Mouse (Mus musculus) inflammation-experienced regulatory T-cells, adult 6 months (primary cell): ENCODE results near the gene Fahd1. TPM values are rescaled to one million over a fixed set of nuclear protein-coding genes. Genes with fewer than 3 reads are reported as not detected.

Experiments
- ATAC-seq: one replicate; pipeline ENCODE4 v1.8.0; 2017
- polyA plus RNA-seq, 3 experiments: library from polyadenylated mRNA; unstranded; fragments of 100-300 nt; shearing (Covaris generic); gene quantifications; one replicate each; pipeline ENCODE4 v1.2.1; 2017

Fahd1 gene
- polyA plus RNA-seq, 3 experiments from 2014 or later, result 1.4 to 2.3 (median 2.0) TPM

- ATAC-seq, result no peak
These were observed 35.4 kb upstream of the Fahd1 start for GRCm38 (mm10) chr17:24885356-24886133.

DNA sequence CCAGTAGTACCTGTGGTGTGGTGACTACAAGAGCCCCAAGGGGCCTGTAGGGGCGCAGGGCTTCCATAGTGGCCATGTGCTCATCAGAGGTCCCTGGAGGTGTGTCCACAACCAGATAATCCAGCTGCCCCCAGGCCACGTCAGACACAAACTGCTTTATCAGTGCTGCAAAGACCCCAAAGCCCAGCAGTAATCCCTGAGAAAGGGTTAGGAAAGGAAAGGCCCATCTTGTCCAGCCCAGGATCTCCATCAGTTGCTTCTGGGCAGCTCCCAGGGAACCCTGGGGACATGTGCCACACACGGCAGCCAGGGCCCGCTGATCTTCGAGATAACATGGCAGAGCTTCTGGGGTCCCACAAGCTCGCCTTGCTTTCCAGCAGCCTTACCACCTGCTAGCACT is 34.2 kb upstream of the Fahd1 start:
- no peak for ATAC-seq

DNA sequence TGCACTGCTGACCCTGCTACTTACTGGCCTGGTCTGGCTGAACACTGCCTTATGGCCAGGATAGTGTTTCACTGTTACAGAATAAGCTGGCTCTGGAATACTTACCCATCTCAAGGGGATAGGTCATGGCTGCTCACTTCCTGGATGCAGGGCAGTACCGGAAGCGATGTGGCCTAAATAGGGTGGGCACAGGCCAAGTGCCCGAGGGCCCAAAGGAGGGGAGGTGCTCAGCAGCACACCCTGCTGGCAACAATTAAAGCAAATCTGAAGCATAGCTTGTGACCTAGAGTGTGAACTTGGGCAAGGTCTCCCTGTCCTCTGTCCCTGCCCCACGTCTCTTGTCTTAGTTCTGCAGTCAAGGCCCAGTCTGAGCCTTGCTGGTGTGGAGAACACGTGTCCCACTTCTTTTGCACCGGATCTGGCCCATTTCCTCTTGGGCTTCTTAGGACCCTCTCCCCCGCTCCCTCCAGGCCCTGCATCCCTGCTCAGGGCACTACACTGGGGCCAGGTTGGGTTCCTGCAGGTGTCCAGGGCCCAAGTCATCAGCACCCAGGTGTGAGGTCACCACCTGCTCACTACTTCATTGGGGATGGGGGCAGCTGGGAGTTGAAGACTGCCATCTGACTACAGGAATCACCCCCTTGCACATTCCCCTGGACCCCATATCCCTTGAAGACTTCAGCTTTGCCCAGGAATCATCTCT is 31.7 kb upstream of the Fahd1 start:
- ATAC-seq, result no peak

- ATAC-seq, result no peak
These were observed 28.4 kb upstream of the Fahd1 start for GRCm38 (mm10) chr17:24878531-24878930.

DNA sequence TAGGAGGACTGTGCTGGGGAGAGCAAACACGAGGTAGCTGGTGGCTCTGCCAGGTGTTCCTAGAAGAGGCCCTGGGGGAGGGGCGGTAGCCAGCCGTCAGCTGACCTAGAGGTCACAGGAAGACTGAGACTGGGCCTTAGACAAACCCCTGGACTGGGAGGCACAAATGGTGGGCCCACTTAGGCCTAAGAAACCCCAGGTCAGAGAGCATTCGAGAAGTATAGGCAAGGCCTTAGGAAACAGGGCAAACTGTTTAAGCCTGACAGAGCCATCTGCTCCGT is 27.9 kb upstream of the Fahd1 start:
- ATAC-seq, result no peak

DNA sequence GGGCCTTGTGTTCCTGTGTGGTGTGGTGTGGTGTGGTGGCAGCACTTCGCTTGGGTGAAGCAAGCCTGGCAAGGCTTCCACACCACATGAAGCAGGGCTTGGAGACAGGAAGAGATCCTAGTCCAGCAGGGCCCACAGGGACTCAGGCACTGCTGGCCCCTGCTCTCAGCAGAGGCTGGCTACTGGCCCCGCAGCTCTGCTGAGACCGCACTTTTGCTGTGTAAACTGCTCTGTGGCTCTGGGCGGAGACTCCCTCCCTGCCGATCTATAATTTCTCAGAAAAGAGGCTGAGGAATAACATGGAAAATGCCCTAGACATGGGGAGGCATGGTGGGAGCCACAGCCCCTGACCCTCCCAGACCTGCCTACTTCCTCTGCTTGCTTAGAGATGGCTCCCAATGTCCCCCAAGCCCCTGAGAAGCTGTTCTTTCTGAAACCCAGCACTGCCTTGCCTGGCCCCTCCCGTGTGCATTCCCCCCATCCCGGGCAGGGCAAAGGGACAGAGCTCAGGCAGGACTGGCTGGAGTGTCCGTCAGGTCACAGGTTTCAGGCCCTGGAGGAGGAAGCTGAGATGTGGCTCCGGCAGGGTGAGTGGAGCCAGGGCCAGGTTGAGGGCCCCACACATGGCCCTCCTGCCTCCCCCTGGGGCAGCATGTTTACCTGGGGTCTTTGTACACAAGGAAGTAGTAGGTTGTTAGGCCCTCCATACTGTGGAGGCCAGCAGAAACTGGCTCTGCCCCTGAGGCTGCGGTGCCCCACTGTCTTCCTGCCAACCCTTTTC is 27.4 kb upstream of the Fahd1 start:
- ATAC-seq, result no peak

GRCm38 (mm10) chr17:24874989-24875388 is 24.8 kb upstream of the Fahd1 start:
- no peak for ATAC-seq

DNA sequence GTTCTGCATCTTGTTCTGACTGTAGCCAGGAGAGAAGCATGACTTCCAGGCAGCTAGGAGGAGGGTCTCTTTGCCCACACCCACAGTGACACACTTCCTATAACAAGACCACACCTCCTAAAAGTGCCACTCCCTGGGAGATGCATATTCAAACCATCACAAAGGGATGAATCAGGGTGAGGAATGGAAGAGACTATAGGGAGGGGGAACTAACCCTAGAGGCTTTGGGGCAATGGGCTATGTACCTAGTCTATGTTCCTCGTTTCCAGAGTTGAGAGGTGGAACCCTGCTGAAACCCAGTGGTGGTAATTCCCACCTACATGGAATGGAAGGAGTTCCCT is 24.2 kb upstream of the Fahd1 start:
- no peak for ATAC-seq

DNA sequence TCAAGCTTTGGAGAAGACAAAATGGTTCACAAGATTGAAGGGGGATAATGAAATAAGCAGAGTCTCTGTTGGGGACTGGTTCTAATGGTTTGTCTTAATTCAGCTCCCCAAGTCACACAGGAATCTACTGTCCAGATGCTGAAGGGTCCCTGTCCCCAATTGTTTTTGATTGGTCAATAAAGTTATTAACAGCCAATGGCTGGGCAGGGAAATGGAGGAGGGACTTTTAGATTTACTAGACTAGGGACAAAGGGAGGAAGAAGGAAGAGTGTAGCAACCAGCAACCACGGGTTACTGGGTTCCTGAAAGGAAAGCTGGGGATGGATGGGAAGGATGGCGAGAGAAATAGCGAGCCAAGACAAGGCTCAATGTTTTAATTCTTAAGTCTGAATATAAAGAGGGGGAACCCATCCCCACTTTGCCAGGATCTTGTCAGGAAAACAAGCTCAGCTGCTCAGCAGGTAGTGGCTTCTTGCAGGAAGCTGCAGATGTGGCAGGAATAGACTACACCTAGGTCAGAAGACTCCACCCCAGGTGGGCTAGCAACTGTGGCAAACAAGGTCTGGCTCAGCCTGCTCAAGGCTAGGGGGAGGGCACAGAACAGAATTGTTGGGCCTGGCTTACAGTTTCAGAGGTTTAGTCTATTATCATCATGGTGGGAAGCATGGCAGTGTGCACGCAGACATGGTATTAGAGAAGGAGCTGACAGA is 23.7 kb upstream of the Fahd1 start:
- no peak for ATAC-seq

DNA sequence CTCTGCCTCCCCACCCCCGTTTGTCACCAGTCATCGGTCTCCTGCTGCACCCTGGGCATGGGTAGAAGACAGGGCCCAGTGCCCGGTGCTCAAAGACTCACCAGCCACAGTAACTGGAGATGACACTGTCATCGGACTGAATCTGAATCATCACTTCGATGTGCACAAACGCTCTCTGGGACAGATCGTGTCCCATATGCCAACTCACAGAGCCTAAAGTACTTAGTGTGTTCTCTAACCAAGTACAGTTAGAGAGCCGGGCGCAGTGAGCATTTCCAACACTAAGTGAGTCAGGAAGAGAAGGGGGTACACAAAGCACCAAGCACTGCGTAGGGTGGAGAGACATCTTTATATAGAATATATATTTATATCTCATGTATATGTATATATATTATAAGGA is 17.8 kb upstream of the Fahd1 start:
- no peak for ATAC-seq

DNA sequence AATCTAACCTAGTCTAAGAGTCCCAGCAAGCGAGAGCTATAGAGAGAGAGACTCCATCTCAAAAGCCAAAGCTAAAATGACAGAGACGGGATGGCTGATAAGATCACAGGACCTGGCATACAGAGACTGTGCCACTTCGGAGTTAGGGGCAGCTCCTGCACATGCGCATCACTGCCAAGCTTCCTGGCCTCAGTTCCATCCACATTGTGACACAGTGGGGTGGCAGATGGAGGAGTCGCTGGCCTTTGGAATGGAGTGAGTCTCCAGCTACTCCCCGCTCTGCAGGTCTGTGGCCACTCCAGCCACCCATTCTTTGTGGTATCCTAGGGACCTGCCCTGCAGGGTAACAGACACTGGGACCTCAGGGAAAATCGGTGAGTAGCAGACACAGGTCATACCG is 15.6 kb upstream of the Fahd1 start, which contains the start of gene Igfals:
Igfals (plus strand) TSS at position 222 of the 400 bp plus-strand sequence.
- ATAC-seq, result no peak

- no peak for ATAC-seq
These were observed 11.6 kb upstream of the Fahd1 start for GRCm38 (mm10) chr17:24861785-24862184.

GRCm38 (mm10) chr17:24860076-24860475 is 9.9 kb upstream of the Fahd1 start:
- no peak for ATAC-seq

GRCm38 (mm10) chr17:24858967-24859366 is 8.8 kb upstream of the Fahd1 start:
- ATAC-seq, result no peak

GRCm38 (mm10) chr17:24857831-24858470 is 7.8 kb upstream of the Fahd1 start:
- no peak for ATAC-seq

- ATAC-seq, result no peak
These were observed 6.4 kb upstream of the Fahd1 start for GRCm38 (mm10) chr17:24856589-24856988.

DNA sequence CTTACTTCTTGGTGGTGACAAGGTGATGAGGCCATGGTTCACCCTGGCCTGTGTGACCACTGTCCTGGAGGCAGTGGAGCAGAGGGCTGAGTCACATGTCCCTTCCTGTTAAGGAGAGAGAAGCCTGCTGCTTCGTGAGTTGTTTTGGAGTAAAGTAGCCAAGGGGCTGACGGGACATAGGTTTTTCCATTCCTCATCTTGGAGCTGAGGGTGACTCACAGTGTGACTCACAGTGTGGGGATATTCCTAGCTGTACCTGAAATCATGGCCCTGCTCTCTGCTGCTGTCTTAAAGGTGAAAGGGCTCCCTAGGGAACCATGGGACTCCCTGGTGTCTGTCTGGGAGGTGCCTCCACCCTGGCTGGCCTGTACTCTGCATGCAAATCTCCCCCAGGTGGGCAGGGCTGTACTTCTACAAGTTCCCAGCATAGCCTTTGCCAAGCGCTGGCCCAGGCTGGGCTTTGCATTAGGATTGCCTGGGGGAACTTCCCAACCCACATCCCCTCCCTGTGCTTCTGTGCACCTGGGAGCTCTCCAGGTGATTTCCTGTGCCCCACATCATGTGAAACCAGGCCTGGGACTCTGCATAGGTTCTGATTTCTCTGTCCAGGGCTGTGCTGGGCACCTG is 5.8 kb upstream of the Fahd1 start:
- no peak for ATAC-seq

- no peak for ATAC-seq
These were observed 1.4 kb upstream of the Fahd1 start for GRCm38 (mm10) chr17:24851381-24852125.

DNA sequence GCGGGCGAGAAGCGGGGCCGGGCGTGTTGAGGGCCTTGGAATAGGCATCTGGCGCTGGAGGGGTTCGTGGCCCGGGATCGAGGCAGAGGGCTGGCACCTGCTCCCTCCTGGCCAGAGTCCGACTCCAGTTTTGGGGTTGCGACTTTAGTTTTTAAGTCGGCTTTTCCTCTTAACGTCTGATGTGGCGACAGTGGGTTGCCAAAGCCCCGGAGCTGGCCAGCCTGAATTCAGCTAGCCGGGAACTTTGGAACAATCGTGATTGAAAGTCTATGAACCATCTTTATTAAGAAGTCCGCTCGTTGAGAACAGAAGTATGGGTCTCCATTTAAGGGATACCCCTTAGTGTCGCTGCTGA is 586 bp upstream of the Fahd1 start:
- no peak for ATAC-seq

DNA sequence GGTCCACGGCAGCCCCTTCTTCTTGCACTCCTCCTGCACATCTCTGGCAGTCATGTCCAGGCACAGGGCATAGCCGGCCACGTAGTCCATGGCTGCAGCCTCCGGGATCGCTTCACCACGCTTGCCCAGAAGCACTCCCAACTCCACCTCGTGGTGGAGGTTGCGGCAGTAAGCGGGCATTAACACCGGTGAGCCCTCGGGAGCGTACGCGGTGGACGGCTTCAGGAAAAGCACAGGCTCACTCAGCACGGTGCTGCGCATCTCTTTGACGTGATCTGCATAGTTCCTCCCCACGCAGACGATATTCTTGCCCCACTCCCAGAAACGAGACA is 465 bp downstream of the Fahd1 start:
- ATAC-seq, result no peak

DNA sequence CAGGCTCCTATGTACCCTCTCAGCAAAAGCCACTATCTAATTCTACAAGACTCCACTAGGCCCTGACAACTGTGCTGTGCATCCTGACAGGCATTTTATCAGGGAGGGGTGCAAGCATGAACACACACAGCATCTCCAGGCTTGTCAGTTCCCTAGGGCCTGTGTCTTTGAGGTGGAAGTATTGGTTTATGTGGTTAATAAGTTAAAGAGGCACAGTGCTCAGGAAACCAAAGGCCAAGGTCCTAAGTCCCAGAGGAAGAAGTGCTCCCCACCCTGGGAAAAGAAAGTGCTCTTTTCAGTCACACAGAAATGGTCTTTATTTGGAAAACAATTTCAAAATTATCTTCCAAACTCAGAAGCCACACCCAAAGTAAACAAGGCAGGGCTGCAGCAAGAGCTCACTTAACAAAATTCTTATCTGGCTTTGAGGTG is 1.5 kb downstream of the Fahd1 start:
- no peak for ATAC-seq

GRCm38 (mm10) chr17:24847386-24847785 is 2.8 kb downstream of the Fahd1 start:
- no peak for ATAC-seq
